Mouse (Mus musculus) c-Kit-positive CD71-positive TER-119-negative erythroid progenitor cells, embryonic 14.5 days (primary cell): ENCODE results near the gene Ogfod1.

Experiments used
- DNase-seq: peaks from one replicate; pipeline ENCODE4 v3.0.0-alpha.2; 2013; ENCODE audit warnings: low read depth

The Ogfod1 gene

GRCm38 (mm10) chr8:94076461-94077192 lies 39.6 kb downstream of the Ogfod1 start:
- no peak for DNase-seq

DNA sequence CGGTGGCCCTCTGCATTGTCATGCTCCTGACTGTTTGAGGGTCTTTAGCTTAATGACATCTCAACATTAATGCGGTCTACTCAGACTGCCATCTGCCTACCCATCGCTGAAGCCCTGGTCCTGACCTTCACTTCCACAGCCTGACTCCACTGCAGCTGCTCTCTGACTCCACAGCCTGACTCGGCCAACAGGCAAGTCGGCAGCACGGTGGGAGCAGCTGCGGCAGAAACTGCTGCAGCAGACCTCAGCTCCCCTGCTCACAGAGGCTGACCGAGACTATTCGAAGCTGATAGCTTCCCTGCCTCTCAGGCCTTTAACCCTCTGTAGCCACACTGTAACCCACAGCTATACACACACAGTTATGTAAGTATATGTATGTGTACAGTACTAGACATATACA lies 51.0 kb downstream of the Ogfod1 start:
- no peak for DNase-seq

- no peak for DNase-seq
Observed at GRCm38 (mm10) chr8:94089715-94090114, 52.7 kb downstream of the Ogfod1 start.

DNA sequence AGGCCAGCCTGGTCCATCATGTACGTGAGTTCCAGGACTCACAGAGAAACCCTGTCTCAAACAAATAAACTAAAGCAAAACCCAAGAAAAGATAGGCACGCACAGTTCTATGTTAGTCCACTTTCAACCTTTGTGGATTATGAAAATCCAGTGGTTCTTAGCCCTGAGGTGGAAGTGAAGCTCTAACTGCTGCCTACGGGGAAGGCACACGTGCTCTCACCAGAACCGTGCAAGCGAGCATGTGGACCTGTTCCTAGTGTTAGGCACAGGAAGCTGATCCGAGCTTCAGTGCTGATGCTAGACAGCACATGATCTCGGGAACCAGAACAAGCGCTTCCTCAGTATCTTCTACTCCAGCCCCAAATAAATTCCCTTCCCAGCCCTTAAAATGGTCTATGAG lies 55.9 kb downstream of the Ogfod1 start:
- DNase-seq, result no peak

GRCm38 (mm10) chr8:94094281-94094680 lies 57.3 kb downstream of the Ogfod1 start:
- no peak for DNase-seq

GRCm38 (mm10) chr8:94098081-94098974 lies 61.3 kb downstream of the Ogfod1 start, which contains the start of gene Bbs2:
TSS of gene Bbs2 (minus strand) at chr8:94098928.
- DNase-seq, result peak; percentile 98

- DNase-seq, result no peak
Observed at GRCm38 (mm10) chr8:94098996-94099395, 62.0 kb downstream of the Ogfod1 start.

DNA sequence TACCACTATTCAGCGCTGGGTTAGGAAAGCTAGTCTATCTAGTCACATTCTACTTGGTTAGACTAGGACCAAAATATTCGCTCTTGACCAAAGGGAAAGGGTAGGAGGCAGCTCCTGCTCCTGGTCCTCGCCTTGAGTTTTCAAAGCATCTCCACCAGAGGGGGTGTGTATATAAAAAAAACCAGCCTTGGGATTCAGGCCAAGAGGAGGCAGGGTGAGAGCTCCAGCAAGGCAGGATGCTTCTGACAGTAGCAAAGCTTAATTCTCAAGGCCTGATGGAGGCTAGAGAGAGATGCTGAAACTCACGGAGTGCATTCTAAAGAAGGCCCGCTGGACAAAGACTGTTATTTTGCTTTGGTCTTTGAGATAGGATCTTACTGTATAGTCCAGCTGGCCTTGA lies 67.1 kb downstream of the Ogfod1 start:
- DNase-seq, result no peak

DNA sequence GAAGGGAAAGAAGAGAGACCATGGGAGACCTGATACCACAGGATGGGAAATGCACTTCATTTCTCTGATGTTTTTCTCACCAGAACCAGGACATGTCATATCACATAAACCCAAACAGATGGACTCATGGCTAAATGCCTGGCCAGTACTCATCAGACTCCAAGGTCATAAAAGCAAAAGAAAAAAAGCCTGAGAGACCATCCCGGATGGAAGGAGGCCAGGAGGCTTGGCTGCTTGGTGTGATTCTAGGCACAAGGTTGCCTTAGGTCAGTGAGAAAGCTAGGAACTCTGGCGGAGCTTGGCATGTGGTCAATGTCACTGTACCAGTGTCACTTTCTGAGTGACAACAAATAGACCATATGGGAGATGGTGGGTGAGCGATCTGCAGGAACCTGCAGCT lies 70.9 kb downstream of the Ogfod1 start:
- DNase-seq, result no peak

GRCm38 (mm10) chr8:94109396-94109795 lies 72.4 kb downstream of the Ogfod1 start:
- peak; percentile 64 for DNase-seq

GRCm38 (mm10) chr8:94109835-94110234 lies 72.8 kb downstream of the Ogfod1 start:
- no peak for DNase-seq

- no peak for DNase-seq
Observed at GRCm38 (mm10) chr8:94110526-94111177, 73.7 kb downstream of the Ogfod1 start.

- no peak for DNase-seq
Observed at GRCm38 (mm10) chr8:94113435-94113834, 76.4 kb downstream of the Ogfod1 start.

DNA sequence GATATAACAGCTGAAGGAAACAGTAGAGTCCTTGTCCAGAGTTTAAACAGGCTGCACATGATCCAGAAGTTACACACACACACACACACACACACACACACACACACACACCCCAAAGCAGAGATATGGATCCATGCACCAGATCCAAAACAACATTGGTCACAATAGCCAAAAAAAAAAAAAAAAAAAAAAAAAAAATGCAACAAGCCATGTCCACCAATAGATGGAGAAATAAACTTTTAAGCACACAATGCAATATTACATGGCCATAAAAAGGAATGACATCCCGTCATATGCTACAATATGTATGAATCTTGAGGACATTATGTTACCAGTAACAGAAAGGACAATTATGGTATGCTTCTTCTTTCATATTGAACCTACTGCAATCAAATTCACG lies 77.0 kb downstream of the Ogfod1 start:
- no peak for DNase-seq
